Mouse (Mus musculus) erythroblast, adult 5-6 weeks (primary cell): ENCODE results near the gene Rbbp4. TPM values are rescaled to one million over a fixed set of nuclear protein-coding genes. Genes with fewer than 3 reads are reported as not detected.

Source experiments
- ATAC-seq: replicated peaks from 2 replicates; pipeline ENCODE4 v1.8.0; 2016; ENCODE audit warnings: moderate number of reproducible peaks, mild to moderate bottlenecking, moderate TSS enrichment, inconsistent platforms; ENCODE audit not compliant: poor library complexity, low FRiP score, severe bottlenecking
- total RNA-seq, 2 experiments: library from RNA; stranded (forward) in 1 of 2; stranded (reverse) in 1 of 2; fragments of 150-400 nt in 1 of 2; fragments of 200-764, 138-1000 nt in 1 of 2; gene quantifications; 2 replicates each; pipeline versions ENCODE4 v1.2.3 to v1.2.4; 2015 to 2017; ENCODE audit warnings: low replicate concordance in 2 of 2

The Rbbp4 gene
- total RNA-seq, 2 experiments from 2014 or later, result 61.6 to 64.6 TPM

GRCm38 (mm10) chr4:129357613-129358163, 22.5 kb upstream of the Rbbp4 start:
- no peak for ATAC-seq

GRCm38 (mm10) chr4:129354236-129354635, 19.1 kb upstream of the Rbbp4 start:
- ATAC-seq, result no peak

DNA sequence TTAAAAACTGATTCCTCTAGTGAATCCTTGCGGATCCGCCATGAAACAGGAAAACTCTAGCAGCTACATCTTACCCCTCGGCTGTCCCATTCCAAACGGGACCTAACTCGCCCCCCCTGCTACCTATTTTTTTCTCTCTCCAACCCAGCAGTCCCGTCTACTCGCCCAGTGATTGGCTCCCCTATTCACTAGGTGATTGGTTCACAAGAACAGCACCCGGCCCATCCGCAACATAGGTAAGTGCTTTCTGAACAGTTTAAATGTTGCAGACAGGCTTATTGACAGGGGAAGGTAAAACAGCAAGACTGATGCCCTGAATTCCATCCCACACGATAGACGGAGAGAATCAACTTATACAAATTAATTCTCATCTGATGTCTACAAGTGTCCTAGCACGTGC, 18.0 kb upstream of the Rbbp4 start:
- ATAC-seq, result no peak

GRCm38 (mm10) chr4:129351111-129351510, 15.9 kb upstream of the Rbbp4 start:
- ATAC-seq, result peak; percentile 20; the same call in 1 of the 2 replicates

- ATAC-seq, result peak; percentile 90
Measured at GRCm38 (mm10) chr4:129350644-129351043, 15.5 kb upstream of the Rbbp4 start.

DNA sequence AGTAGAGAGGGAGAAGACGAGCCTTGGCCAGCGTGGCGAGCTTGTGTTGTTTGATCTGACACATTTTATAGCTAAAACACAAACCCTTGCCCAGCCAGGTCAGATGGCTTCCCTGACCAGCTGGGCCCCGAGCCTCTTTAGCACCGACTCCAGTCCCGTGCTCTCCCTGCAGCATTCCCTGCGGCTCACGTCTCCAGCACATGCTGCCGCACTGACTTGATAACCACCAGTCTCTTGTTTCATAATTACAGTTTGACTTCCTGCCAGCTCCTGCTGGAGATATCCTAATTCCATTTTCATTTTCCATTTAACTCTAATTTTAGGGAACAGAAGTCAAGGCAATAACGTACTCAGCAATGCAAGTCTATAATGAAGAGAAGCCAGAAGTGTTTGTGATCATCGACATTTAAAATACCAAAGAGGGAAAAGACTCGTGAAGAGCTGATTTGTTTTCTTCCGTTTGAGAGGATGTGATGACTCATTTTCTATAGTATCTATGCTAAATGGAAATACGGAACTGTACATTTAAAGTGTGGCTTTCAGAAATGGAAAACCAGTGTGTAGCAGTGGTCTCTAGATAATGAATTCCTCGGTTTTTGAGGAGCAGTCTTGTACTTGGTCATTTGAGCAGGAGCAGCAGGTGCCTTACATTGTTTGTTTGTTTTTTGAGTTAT, 11.4 kb upstream of the Rbbp4 start:
- ATAC-seq, result no peak

DNA sequence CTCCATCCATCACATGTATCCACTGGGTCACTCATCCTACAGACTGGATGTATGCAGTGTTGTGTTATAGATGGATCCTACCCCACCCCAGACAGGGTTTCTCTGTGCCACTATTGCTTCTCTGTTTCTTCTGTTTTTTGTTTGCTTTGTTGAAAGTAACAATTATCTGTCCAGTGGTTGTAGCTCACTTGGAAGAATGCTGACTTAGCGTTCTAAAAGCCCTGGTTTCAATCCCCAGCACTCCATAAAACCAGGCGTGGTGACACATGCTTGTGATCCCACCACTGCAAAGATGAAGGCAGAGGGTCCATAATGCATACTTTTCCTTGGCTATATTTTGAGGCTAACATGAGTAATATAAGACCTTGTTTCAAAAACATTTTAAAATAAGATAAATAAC, 7.5 kb upstream of the Rbbp4 start:
- no peak for ATAC-seq

DNA sequence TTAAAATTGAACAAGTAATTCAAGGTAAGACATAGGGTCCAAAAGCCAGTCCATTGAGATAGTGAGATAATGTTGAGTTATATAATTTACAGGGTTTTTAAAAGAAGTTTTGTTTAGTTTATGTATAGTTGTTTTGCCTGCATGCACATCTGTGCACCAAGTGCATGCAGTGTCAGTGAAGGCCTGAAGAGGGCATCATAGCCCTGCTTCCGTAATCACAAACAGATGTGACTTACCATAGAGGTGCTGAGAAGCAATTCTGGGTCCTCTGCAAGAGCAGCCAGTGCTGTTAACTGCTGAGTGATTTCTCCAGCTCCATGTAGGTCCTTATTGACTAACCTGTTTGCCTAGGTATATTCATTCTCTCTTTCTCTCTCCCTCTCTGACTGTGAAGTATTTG, 6.7 kb upstream of the Rbbp4 start:
- ATAC-seq, result no peak

- ATAC-seq, result peak; percentile 55
Measured at GRCm38 (mm10) chr4:129339743-129340142, 4.6 kb upstream of the Rbbp4 start.

DNA sequence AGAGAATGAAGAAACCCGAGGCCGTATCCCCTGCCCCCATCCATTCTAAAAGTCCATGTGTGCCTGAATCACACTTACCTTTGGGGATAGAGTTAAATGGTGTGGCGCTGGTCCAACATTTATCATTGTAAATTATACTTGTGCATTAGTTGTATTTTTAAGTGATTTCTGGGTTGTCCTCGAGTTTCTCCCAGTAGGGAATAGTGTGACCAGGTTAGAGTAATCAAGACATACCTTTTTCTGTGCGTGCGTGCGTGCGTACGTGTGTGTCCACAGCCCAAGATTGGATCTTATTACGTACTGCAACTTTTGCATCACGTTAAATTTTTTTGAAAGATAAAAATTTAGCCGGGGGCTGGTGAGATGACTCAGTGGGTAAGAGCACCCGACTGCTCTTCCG, 1.1 kb upstream of the Rbbp4 start:
- ATAC-seq, result no peak

GRCm38 (mm10) chr4:129334677-129335215, 424 bp downstream of the Rbbp4 start:
- ATAC-seq, result peak; percentile 26

- ATAC-seq, result no peak
Measured at GRCm38 (mm10) chr4:129332846-129333245, 2.3 kb downstream of the Rbbp4 start.

- no peak for ATAC-seq
Measured at GRCm38 (mm10) chr4:129326191-129326590, 9.0 kb downstream of the Rbbp4 start.

- no peak for ATAC-seq
Measured at GRCm38 (mm10) chr4:129324756-129325155, 10.4 kb downstream of the Rbbp4 start.

DNA sequence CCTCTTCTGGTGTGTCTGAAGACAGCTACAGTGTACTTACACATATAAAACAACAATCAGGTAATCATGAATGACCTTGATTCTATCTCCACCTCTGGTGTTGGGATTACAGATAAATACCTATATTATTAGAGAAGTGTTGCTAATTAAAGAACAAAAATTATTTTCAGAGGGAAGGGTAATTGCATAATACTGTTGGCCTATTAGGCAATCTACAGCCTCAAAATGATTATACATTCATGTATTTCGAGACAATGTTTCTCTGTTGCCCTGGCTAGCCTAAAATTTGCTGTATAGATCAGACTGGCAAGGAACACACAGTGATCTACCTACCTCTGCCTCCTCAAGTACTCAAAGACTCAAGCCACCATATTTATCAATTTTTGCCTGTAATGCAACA, 11.7 kb downstream of the Rbbp4 start:
- ATAC-seq, result no peak

DNA sequence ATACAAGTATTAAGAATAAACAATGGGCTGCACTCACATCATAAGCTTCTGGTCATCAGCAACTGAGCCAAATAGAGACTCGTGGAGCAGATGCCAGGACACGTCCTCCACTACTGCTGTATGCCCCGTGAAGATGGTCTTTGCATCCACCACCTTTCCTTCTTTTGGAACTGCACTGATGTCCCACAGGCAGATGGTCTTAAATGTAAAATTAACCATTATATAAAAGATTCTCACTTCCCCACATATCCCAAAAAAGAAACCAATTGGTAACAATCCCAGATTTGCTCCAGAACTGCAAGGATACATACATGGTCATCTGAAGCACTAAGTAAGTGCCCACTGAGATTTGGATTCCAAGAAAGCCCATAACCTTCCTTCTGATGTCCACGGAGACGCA, 13.1 kb downstream of the Rbbp4 start:
- no peak for ATAC-seq

- no peak for ATAC-seq
Measured at GRCm38 (mm10) chr4:129320876-129321275, 14.3 kb downstream of the Rbbp4 start.

DNA sequence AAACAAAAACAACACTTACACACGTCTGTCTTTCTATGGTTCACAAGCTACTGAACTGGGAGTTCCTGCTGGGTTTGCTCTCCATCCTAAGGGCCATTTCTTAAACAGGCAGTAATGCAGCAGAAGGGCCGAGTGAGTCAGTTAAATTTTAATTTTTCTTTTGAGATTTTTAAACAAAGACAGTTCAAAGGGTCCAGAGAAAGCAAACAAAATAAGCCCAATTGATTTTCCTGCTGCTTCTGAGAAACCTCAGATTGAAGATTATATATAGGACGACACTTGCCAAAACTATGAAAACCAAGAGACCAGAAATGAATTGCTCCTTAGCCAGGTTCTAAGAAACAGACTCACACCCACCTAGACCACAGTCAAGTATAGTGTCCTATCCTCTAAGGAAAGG, 21.3 kb downstream of the Rbbp4 start:
- no peak for ATAC-seq

DNA sequence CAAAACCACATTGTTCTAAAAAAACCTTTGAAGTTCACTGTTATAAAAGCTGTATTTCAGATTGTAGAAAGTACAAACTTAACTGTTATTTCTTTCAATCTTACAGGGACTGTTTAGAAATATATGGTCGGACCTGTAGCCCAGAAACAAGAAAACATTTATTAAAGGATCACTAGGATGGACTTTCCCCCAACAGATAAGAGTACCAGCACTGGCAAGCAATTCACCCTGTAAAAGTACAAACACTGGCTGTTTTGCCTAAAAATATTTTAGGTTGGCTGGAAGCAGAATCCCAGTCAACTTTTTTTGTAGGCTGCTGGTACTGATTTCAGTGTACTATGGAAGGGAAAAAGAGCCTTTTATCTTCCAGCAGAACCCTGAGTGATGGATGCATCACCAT, 27.2 kb downstream of the Rbbp4 start:
- no peak for ATAC-seq

DNA sequence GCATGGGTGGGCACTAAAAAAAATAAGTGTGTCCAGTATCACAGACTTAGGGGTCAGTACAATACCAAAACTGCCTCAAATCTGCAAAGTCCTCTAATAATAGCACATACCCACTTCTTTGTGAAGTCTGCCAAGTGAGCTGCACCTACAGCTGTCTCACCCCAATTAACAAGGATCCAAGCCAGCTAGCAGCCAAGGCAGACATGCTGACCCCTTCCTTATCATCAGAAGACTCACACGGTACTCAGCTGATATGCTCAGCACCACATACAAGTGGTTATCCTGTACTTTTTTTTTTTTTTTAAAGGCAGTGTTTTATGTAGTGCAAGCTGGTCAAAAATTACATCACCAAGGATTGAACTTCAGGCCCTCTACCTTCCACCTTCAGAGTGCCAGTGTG, 30.9 kb downstream of the Rbbp4 start:
- ATAC-seq, result no peak

GRCm38 (mm10) chr4:129303816-129304215, 31.4 kb downstream of the Rbbp4 start:
- ATAC-seq, result no peak

- ATAC-seq, result no peak
Measured at GRCm38 (mm10) chr4:129303401-129303800, 31.8 kb downstream of the Rbbp4 start.
